Mouse (Mus musculus): ENCODE measurements at regions not wholly inside any gene's neighbourhood (a gene's known extent, or its start where the extent isn't known, plus 50 kb on each side); places are given as distances from the start of the nearest gene placed in this dataset.

- TF ChIP-seq CTCF (IDR thresholded peaks at IDR 0.05) (no peak), POLR2A (IDR thresholded peaks at IDR 0.05; ENCODE audit: insufficient read depth, low read depth, low read length) (no peak)
These were observed 74.6 kb upstream of the Pgrmc2 start for GRCm38 (mm10) chr3:41157428-41157827.

Measured in heart, adult 2 months (tissue).